Mouse (Mus musculus) heart, embryonic 11.5 days (tissue): ENCODE measurements around the gene Map3k10. TPM values are rescaled to one million over a fixed set of nuclear protein-coding genes. Genes with fewer than 3 reads are reported as not detected.
"Not testable (repeated sequence)": the region's sequence is repeated elsewhere in the genome, so short reads cannot be mapped to it uniquely, and the experiment has no call there.

Experiments used
- ATAC-seq: fragments of 200-750 bp; cut with Nextera tagmentation; replicated peaks from 2 replicates; pipeline ENCODE4 v1.8.0; 2017; ENCODE audit warnings: moderate library complexity; ENCODE audit not compliant: insufficient number of reproducible peaks, low FRiP score, low TSS enrichment
- H3K27ac ChIP-seq: fragments of 300-500 bp; sonication (generic); 2 replicates; pipeline ENCODE4 v1.5.1; 2014; ENCODE audit warnings: mild to moderate bottlenecking, low read depth, low read length
- H3K27me3 ChIP-seq: fragments of 300-500 bp; sonication (generic); 2 replicates; pipeline ENCODE4 v1.6.1; 2014; ENCODE audit warnings: mild to moderate bottlenecking, low read length, mixed read lengths; ENCODE audit not compliant: control insufficient read depth, insufficient read depth
- H3K36me3 ChIP-seq: fragments of 300-500 bp; sonication (generic); 2 replicates; pipeline ENCODE4 v1.6.1; 2014; ENCODE audit warnings: mild to moderate bottlenecking, low read length, moderate library complexity, mixed read lengths; ENCODE audit not compliant: control insufficient read depth, insufficient read depth
- H3K4me1 ChIP-seq: fragments of 300-500 bp; sonication (generic); 2 replicates; pipeline ENCODE4 v1.6.1; 2014; ENCODE audit warnings: low read length; ENCODE audit not compliant: control insufficient read depth, insufficient read depth
- H3K4me2 ChIP-seq: fragments of 300-500 bp; sonication (generic); 2 replicates; pipeline ENCODE4 v1.6.1; 2014; ENCODE audit warnings: mild to moderate bottlenecking, moderate library complexity
- H3K4me3 ChIP-seq: fragments of 300-500 bp; sonication (generic); 2 replicates; pipeline ENCODE4 v1.5.1; 2014; ENCODE audit warnings: low read depth, low read length
- H3K9ac ChIP-seq: fragments of 300-500 bp; sonication (generic); 2 replicates; pipeline ENCODE4 v1.6.1; 2014; ENCODE audit warnings: mild to moderate bottlenecking, low read depth, low read length, moderate library complexity
- H3K9me3 ChIP-seq: fragments of 300-500 bp; sonication (generic); replicated peaks from 2 replicates; pipeline ENCODE4 v1.6.1; 2016; ENCODE audit warnings: low read length; ENCODE audit not compliant: control insufficient read depth
- WGBS: fragments of 180-500 bp; shearing (Covaris S2); extraction: QIAGEN DNeasy Blood & Tissue Kit; methylation state at CpG from one replicate; pipeline ENCODE4 v1.1.7; 2014; ENCODE audit not compliant: insufficient replicate concordance; 5-methylcytosine and 5-hydroxymethylcytosine counted together
- polyA plus RNA-seq: library from polyadenylated mRNA; unstranded; fragments of >200 nt; fragmentation: Nextera tagmentation; extraction: Ambion mirVana; gene quantifications from 2 replicates; pipeline ENCODE4 v1.2.1, GENCODE M21; 2014

Map3k10 gene
- polyA plus RNA-seq, 1 experiment from 2014 or later, result 3.6 TPM

DNA sequence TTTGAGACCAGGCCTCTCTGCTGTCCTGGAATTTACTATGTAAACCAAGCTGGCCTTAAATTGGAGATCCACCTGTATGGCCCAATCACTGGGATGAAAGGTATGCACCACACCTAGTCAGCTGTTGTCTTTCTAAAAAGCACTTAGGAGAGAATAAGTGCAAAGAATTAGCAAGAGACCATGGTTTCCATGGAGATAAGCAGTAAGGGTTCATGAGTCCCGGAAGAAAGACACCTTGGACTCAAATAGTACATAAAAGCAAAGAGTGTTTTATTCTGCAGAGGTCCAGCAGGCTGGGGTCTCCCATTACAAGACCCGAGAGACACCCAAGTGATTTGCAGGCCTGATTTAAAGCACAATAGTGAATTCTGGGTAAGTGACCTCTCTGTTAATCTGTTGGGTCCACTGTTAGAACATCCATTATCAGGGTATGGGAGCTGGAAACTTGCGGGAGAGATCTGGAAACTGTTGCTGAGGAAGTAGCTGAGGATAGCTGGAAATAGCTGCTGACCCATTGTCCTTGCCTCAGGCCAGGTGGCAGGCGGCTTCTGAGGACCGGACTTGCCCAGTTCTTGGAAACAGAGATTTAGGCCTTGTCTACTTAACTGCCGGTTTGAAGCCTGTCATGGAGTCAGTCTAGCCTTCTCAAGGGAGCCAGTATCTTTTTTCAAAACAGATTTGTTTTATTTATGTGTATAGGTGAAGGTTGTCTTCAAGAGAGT lies 27.0 kb downstream of the Map3k10 start:
- Histone ChIP-seq H3K4me2 (no peak overlapping the region), H3K27ac (no peak overlapping the region), H3K27me3 (peaks cover 13% of the 10 kb centered on the region), H3K9me3 (no peaks in the 10 kb centered on the region), H3K36me3 (no peaks in the 10 kb centered on the region), H3K9ac (no peak overlapping the region), H3K4me3 (no peak overlapping the region), H3K4me1 (no peaks in the 10 kb centered on the region)
- no peak for ATAC-seq
- WGBS, result 72% methylated on average over 6 of the region's 6 CpGs

DNA sequence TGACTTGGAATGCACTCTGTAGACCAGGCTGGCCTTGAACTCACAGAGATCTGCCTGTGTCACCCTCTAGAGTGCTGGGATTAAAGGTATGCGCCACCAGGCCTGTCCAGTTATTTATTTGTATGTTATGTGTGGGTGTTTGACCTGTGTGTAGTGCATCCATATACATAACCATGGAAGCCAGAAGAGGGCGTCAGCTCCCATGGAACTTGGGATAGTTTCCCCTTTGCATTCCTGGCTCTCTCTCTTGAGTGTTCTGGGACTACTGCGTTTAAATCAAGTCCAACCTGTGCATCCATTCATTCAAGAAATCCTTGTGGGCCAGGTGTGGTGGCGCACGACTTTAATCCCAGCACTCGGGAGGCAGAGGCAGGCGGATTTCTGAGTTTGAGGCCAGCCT lies 27.9 kb downstream of the Map3k10 start:
- H3K36me3 ChIP-seq, result no peaks in the 10 kb centered on the region
- H3K4me3 ChIP-seq, result no peak overlapping the region

GRCm38 (mm10) chr7:27644471-27644870 lies 29.9 kb downstream of the Map3k10 start:
- Histone ChIP-seq H3K27me3 (no peaks in the 10 kb centered on the region), H3K27ac (no peak overlapping the region), H3K4me1 (no peaks in the 10 kb centered on the region), H3K9me3 (no peaks in the 10 kb centered on the region), H3K36me3 (no peaks in the 10 kb centered on the region), H3K9ac (no peak overlapping the region), H3K4me2 (no peak overlapping the region), H3K4me3 (no peak overlapping the region)
- ATAC-seq, result no peak
- WGBS, result 50% methylated on average over 1 of the region's 1 CpGs

More for the DNA sequence above, 27.9 kb downstream of the Map3k10 start:
- WGBS, result 72% methylated on average over 7 of the region's 7 CpGs
- Histone ChIP-seq H3K27me3 (peaks cover 5% of the 10 kb centered on the region; the same call in 1 of the 2 replicates), H3K4me2 (no peak overlapping the region), H3K9ac (no peak overlapping the region), H3K4me1 (no peaks in the 10 kb centered on the region), H3K9me3 (no peaks in the 10 kb centered on the region), H3K27ac (no peak overlapping the region)
- no peak for ATAC-seq

DNA sequence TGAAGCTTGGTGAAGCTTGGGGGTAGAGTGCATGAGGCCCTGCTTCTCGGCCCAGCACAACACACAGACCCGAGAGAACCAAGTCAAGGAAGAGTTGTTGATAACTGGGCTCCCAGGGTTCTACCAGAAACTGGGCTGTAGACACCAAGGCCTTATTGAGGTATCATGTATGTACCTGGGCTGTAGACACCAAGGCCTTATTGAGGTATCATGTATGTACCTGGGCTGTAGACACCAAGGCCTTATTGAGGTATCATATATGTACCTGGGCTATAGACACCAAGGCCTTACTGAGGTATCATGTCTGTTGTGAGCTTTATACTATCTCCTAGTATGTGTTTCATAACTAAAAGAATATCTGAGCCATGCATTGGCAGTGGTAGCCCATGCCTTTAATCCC lies 39.3 kb downstream of the Map3k10 start:
- H3K27ac ChIP-seq, H3K4me2 ChIP-seq, ATAC-seq, H3K4me3 ChIP-seq, H3K27me3 ChIP-seq, H3K9me3 ChIP-seq, H3K4me1 ChIP-seq, H3K9ac ChIP-seq: not testable (repeated sequence)
- H3K36me3 ChIP-seq, result peaks cover 34% of the 10 kb centered on the region
- 88% methylated on average over 2 of the region's 2 CpGs for WGBS

- H3K27me3 ChIP-seq, result no peaks in the 10 kb centered on the region
- H3K4me1 ChIP-seq, result no peaks in the 10 kb centered on the region
- WGBS, result 92% methylated on average over 6 of the region's 6 CpGs
- H3K9ac ChIP-seq, result no peak overlapping the region
- H3K4me2 ChIP-seq, result no peak overlapping the region
- H3K27ac ChIP-seq, result no peak overlapping the region
- H3K4me3 ChIP-seq, result no peak overlapping the region
- H3K9me3 ChIP-seq, result no peaks in the 10 kb centered on the region
- ATAC-seq, result no peak
- H3K36me3 ChIP-seq, result peaks cover 34% of the 10 kb centered on the region
Observed at GRCm38 (mm10) chr7:27634691-27635090, 39.7 kb downstream of the Map3k10 start.

DNA sequence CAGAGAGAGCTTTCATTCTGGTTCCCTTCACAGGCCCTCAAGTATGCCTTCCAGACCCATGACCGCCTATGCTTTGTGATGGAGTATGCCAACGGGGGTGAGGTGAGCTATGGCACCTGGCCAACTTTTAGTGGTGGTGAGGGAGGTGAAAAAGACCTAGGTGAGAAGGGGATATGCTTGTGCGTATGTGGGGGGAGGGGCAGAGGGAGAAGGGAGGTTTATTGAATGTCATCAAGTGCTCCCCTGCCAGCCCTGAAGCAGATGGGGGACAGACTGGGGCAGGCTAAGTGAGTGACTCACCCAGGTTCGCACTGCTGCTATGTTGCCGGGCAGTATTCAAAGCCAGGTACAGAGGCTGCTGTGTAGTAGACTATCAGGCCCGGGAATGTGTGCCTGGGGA lies 41.2 kb downstream of the Map3k10 start:
- Histone ChIP-seq H3K27ac (no peak overlapping the region), H3K4me2 (no peak overlapping the region), H3K9me3 (no peaks in the 10 kb centered on the region), H3K36me3 (peaks cover 41% of the 10 kb centered on the region), H3K27me3 (no peaks in the 10 kb centered on the region), H3K4me3 (no peak overlapping the region), H3K9ac (no peak overlapping the region), H3K4me1 (no peaks in the 10 kb centered on the region)
- no peak for ATAC-seq
- 88% methylated on average over 6 of the region's 6 CpGs for WGBS

GRCm38 (mm10) chr7:27631439-27631838 lies 43.0 kb downstream of the Map3k10 start:
- ATAC-seq, result no peak
- Histone ChIP-seq H3K4me2 (no peak overlapping the region), H3K9me3 (no peaks in the 10 kb centered on the region), H3K36me3 (peaks cover 44% of the 10 kb centered on the region), H3K9ac (no peak overlapping the region), H3K4me1 (no peaks in the 10 kb centered on the region), H3K27ac (no peak overlapping the region), H3K4me3 (no peak overlapping the region), H3K27me3 (no peaks in the 10 kb centered on the region)
- WGBS, result 98% methylated on average over 4 of the region's 4 CpGs

DNA sequence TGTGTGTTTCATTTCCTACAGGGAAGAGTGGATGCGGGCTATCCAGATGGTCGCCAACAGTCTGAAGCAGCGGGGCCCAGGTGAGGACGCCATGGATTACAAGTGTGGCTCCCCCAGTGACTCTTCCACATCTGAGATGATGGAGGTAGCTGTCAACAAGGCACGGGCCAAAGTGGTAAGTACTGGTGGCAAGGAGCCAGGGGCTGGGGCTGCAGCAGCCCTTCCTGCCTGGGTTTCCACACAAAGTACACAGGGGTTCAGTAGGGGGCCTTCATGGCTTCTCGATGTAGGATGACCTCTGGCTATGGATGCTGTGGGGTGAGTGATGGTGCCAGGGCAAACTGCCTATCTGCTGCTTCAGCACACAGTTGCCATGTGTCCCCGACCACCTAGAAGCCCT lies 45.6 kb downstream of the Map3k10 start:
- not testable (repeated sequence) for H3K4me2 ChIP-seq, H3K27me3 ChIP-seq, H3K4me3 ChIP-seq, ATAC-seq, H3K9me3 ChIP-seq, H3K27ac ChIP-seq, H3K4me1 ChIP-seq, H3K9ac ChIP-seq
- WGBS, result 88% methylated on average over 7 of the region's 7 CpGs
- H3K36me3 ChIP-seq, result peaks cover 43% of the 10 kb centered on the region

DNA sequence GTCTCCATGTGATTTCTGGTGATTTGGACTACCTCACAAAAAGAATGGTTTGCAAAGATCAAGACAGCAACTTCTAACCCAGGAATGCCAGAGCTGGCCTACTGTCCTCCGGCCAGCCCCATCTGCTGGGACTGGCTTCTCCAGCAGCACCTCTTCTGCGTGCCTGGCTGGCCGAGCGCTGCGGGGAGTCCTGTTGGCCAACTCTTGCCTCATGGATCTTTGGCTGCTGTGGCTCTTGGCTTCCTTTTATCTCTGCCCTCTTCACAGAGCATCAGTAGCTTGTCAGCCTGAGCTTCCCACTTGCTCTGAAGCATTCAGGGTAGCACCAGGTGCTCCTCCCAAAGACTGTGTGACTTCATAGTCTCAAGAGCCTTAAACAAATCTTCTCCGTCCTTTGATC lies 46.2 kb downstream of the Map3k10 start:
- no peak for ATAC-seq
- no peaks in the 10 kb centered on the region for H3K27me3 ChIP-seq
- H3K9me3 ChIP-seq, result no peaks in the 10 kb centered on the region
- H3K4me2 ChIP-seq, result no peak overlapping the region
- H3K4me3 ChIP-seq, result no peak overlapping the region
- no peak overlapping the region for H3K9ac ChIP-seq
- WGBS, result 92% methylated on average over 6 of the region's 6 CpGs
- peaks cover 44% of the 10 kb centered on the region for H3K36me3 ChIP-seq
- H3K4me1 ChIP-seq, result no peaks in the 10 kb centered on the region
- no peak overlapping the region for H3K27ac ChIP-seq
